Mouse (Mus musculus): Measurements from ENCODE around the gene Spa17.

DNA sequence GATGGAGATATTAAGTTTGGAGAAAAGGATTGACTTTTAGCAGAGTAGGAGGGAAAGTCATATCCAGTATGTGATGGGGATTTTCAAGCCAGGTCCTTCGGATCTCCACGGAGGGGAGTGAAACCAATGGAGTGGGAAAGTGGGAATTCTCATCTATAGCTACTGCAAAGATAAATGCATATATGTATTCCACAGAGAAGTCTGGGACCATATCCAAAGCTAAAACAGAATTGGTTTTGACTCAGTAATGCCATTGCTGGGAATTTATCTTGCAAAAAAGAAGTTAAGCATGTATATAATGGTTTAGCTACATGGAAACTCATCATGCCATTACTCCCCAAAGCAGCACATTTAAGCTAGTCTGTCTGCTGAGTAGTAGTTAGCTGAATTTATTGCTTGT is 18.8 kb upstream of the Spa17 start:
- TF ChIP-seq CTCF (IDR thresholded peaks at IDR 0.05; ENCODE audit: borderline replicate concordance, control insufficient read depth, extremely low read depth, insufficient read depth, low read length, poor library complexity), result no peak
- TF ChIP-seq POLR2A (IDR thresholded peaks at IDR 0.05; ENCODE audit: control insufficient read depth, extremely low read depth, insufficient read depth, low read length, poor library complexity), result no peak
